Mouse (Mus musculus) kidney, postnatal 36 days (tissue): ENCODE data around the gene Fbln7.

Source experiments
- DNase-seq, 2 experiments: peaks; one replicate each; pipeline ENCODE4 v3.0.0; 2021 to 2022; ENCODE audit warnings: mixed read lengths in 2 of 2

The Fbln7 gene

DNA sequence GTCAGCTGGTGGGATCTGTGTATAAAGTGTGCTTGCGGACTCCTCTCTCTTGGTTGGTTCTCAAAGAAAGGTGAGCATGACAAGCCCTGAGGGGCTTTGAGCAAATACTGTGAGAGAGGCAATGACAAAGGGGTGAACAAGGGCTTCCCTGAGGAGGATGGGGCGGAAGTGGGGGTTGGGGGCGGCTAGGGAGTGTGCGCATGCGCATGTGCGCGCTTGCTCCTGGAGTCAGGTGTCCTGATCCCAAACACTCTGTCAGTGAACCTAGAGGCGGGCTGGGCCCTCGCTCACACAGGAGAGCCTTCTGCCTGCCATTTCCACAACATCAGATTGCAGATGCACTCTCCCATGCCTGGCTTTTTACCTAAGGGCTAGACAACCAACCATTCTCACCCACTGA is 9.5 kb downstream of the Fbln7 start:
- DNase-seq, result no peak

- DNase-seq, result no peak
Observed at GRCm38 (mm10) chr2:128875526-128875925, 12.7 kb downstream of the Fbln7 start.

DNA sequence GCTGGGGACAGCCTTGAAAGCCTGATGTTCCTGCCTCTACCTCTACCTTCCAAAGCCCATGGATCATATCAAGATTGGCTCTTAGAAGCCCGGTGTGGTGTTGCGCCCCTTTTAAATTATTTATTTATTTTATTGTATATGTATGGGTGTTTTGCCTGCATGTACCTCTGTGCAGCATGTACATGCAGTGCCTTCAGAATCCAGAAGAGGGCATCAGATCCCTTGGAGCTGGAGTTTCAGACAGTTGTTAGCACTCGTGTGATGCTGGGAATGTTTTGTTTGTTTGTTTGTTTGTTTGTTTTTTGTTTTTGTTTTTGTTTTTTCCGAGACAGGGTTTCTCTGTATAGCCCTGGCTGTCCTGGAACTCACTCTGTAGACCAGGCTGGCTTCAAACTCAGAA is 18.5 kb downstream of the Fbln7 start:
- DNase-seq, result peak in 1 of 2 experiments; percentile 33

GRCm38 (mm10) chr2:128885225-128885811 is 22.5 kb downstream of the Fbln7 start:
- DNase-seq, result no peak

DNA sequence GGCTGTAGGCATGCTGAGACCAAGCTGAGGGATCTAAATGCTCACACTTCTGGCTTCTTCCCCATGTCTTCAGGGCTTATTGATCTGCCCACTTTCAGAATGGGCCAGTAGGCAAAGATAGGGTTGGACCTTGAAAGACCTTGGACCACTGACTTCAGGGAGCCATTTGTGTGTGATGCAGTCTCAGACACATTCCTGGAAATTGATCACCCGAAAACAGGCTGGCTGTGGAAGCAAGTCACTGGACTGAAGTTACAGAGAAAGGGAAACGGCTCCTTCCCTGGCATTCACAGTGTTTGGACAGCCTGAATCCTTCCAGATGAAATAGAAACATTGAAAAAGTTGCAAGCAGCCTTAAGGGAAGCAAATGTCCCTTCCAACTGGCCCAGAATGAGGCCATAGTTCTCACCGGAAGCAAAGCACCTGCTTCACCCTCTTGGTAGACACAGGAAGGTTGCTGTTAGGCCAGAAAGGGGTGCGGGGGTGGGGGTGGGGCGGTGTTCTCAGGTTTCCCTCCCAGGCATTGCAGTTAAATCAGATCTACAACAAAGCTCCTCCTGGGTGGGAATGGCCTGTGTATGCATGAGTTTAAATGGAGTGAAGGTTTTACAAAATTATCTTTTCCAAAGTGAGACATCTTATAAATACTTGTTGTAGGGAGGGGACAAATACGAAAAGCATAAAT is 25.2 kb downstream of the Fbln7 start:
- DNase-seq, result peak in 1 of 2 experiments; percentile 34

- DNase-seq, result no peak
Observed at GRCm38 (mm10) chr2:128890661-128891335, 28.0 kb downstream of the Fbln7 start.

GRCm38 (mm10) chr2:128892180-128892721 is 29.5 kb downstream of the Fbln7 start:
- peak in 1 of 2 experiments; percentile 29 for DNase-seq

DNA sequence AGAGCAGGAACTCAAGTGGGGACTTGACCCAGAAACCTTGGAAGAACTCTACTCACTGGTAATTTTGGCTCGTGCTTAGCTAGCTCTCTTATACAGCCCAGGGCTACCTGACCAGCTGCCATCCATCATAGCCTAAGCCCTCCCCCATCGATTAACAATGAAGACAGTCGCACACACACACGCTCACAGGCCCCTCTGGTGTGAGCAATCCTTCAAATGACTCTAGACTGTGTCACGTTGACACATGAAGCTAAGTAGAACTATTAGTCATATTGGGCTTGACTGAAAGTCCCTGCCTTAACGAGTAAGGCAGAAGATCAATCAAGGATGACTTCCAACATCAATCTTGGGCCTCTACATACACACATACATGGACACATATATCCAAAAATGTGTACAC is 40.1 kb downstream of the Fbln7 start:
- DNase-seq, result no peak

- no peak for DNase-seq
Observed at GRCm38 (mm10) chr2:128903661-128904060, 40.9 kb downstream of the Fbln7 start.

- no peak for DNase-seq
Observed at GRCm38 (mm10) chr2:128914978-128915377, 52.2 kb downstream of the Fbln7 start.

GRCm38 (mm10) chr2:128916528-128916927 is 53.7 kb downstream of the Fbln7 start:
- no peak for DNase-seq

- DNase-seq, result peak; percentile 27 to 39
Observed at GRCm38 (mm10) chr2:128924799-128925198, 62.0 kb downstream of the Fbln7 start.

DNA sequence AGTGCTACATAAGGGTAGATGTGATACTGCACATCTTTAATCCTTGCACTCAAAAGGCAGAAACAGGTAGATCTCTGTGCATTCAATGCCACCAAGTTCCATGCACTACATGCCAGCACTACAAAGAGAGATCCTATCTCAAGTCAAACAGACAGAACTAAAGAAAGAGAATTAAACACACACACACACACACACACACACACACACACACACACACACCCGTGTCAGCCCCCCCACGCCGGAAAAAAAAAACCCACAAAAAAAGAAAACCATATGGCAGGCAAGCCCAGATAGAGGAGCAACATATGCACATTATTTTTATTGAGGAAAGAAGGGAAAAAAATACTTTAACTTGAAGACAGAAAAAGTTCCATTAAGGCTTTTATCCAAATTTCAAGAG is 65.7 kb downstream of the Fbln7 start:
- DNase-seq, result no peak

DNA sequence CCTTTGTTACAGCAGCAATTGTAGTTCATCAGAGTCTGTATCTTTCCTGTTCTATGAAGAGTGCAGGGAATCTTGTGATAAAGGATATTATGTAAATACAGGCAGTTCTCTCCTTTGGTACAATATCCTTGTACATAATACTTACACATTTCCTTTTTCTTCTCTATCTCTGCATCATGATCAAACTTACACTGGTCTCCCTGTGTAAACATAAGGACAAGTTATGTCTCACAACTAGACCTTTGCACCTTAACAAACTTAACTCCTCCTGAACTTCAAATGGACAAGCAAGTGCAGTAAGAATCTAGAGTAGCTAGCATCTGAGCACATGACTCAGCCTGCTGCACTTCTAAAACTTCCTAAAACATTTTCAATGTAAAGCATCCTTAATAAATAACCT is 67.9 kb downstream of the Fbln7 start:
- no peak for DNase-seq

DNA sequence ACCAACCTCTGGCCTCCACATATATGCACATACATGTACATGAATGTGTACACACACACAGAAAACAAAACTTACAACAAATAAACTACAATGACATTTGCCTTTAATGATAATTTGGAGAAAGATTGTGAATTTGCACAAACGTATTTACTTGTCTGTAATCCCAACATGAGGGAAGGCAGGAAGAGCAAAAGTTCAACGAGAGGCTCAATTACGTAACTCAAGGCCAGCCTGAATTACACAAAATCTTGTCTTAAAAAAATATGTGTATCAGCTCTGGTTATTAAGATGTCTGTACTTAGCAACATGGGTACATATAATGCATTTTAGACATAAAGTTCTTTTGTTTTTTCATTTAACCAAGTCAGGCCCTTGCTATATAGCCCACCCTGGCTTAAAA is 73.5 kb downstream of the Fbln7 start:
- DNase-seq, result no peak

- DNase-seq, result peak; percentile 97 to 98
Observed at GRCm38 (mm10) chr2:128943538-128944528, 81.1 kb downstream of the Fbln7 start, which contains the start of gene Zc3h8. Zc3h8 (minus strand) TSS chr2:128944077.
